In the genomic region with DNA sequence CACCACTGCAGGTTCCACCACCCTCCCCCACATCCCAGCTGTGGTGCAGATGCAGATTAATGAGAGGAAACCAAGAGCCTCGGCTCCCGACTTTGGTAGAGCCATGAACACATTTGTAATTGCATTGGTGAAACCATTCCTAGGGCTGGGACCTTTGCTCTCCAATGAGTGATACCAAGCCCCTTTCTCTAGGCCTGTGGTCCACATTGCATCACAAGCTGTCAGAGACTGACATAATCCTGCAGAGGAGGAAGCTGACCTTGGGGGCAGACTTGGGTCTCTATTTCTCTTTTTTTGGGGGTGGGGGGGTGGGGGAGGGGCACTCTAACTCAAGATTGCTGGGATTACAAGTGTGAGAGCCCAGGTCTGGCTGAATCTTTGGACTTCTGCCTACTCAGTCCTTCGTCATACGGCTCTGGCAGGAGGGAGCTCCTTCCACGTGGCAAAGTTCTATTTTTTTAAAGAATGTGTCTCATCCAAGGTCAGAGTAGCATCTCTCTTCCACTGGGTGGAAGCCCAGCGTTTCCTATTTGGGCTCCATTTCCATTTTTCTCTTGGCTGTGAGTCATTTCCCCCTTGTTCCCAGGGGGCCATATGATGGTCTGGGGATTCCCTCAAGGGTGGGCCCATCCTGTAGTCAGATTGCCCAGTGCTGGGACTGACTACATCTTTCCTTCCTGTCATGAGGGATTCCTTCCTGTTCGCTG, we compare ENCODE assay signal across 12 mouse cellular contexts. TPM values are rescaled to one million over a fixed set of nuclear protein-coding genes. Genes with fewer than 3 reads are reported as not detected.
A peak's percentile ranks its signal among the peaks of the same experiment; 100 is the strongest.
DNase-seq lines count a peak whose midpoint lies in the region; ATAC-seq and TF ChIP-seq lines count a peak whose summit lies in the region.
"Had no signal": no experiment of that assay in that cellular context is flagged by ENCODE, and none has a peak within 500 bp of the region (broad histone marks: within the 10 kb centered on the region; RNA-seq: fewer than 3 reads in every experiment).

No protein-coding gene starts in this region.

- H3K4me3 ChIP-seq in lung, adult 2 months (replicated peaks; ENCODE audit: extremely low read depth, low read depth, low read length) = no peak overlapping the region
- no peak overlapping the region for H3K4me3 ChIP-seq in lung, embryonic 14.5 days (ENCODE audit: low read depth, low read length)
- H3K4me3 ChIP-seq in forebrain, postnatal 0 days (ENCODE audit: low read depth, low read length) = no peak overlapping the region
- H3K4me3 ChIP-seq: heart, embryonic 15.5 days; megakaryocyte, embryonic 14.5 days had no signal

- peaks cover 14% of the 10 kb centered on the region; the same call in 1 of the 2 replicates for H3K36me3 ChIP-seq in lung, embryonic 14.5 days (ENCODE audit: insufficient read depth)
- H3K36me3 ChIP-seq in forebrain, postnatal 0 days (ENCODE audit: insufficient read depth) = no peaks in the 10 kb centered on the region; the same call in 1 of the 2 replicates
- H3K36me3 ChIP-seq: heart, embryonic 15.5 days had no signal

- no peak for ATAC-seq in lung, embryonic 14.5 days (ENCODE audit: insufficient read depth)
- ATAC-seq in forebrain, postnatal 0 days = no peak
- ATAC-seq: Patski had no signal

- H3K4me1 ChIP-seq in lung, adult 2 months (ENCODE audit: control insufficient read depth, insufficient read depth, low read length) = peaks cover 34% of the 10 kb centered on the region
- peaks cover 32% of the 10 kb centered on the region for H3K4me1 ChIP-seq in lung, embryonic 14.5 days (ENCODE audit: insufficient read depth)
- H3K4me1 ChIP-seq in forebrain, postnatal 0 days (ENCODE audit: insufficient read depth) = peaks cover 5% of the 10 kb centered on the region; the same call in 1 of the 2 replicates

- no peak overlapping the region for H3K4me2 ChIP-seq in lung, embryonic 14.5 days
- H3K4me2 ChIP-seq in forebrain, postnatal 0 days (ENCODE audit: low read depth) = no peak overlapping the region
- H3K4me2 ChIP-seq: heart, embryonic 15.5 days had no signal

- intact Hi-C loops in heart, postnatal 36 days (cut with DNase I) = no loop called here

- H3K9ac ChIP-seq in lung, embryonic 14.5 days = no peak overlapping the region
- H3K9ac ChIP-seq in forebrain, postnatal 0 days = no peak overlapping the region
- H3K9ac ChIP-seq: heart, embryonic 15.5 days had no signal

- no peaks in the 10 kb centered on the region for H3K27me3 ChIP-seq in lung, embryonic 14.5 days (ENCODE audit: insufficient read depth, low read length)
- no peaks in the 10 kb centered on the region for H3K27me3 ChIP-seq in forebrain, postnatal 0 days (ENCODE audit: insufficient read depth, low read length)
- H3K27me3 ChIP-seq: heart, embryonic 15.5 days; megakaryocyte, embryonic 14.5 days; Patski had no signal

- no peak for TF ChIP-seq CTCF in lung, adult 2 months (IDR thresholded peaks at IDR 0.05; ENCODE audit: insufficient read depth, low read length)
- TF ChIP-seq CTCF in lung, embryonic 14.5 days (IDR thresholded peaks at IDR 0.05; ENCODE audit: low read depth) = no peak
- no peak for TF ChIP-seq CTCF in forebrain, postnatal 0 days (IDR thresholded peaks at IDR 0.05; ENCODE audit: low read depth)

- WGBS in lung, adult 2 months = 31% methylated on average over 7 of the region's 7 CpGs
- WGBS in lung, embryonic 14.5 days = 29% methylated on average over 7 of the region's 7 CpGs
- WGBS in forebrain, postnatal 0 days = 75% methylated on average over 7 of the region's 7 CpGs

- TF ChIP-seq POLR2A in lung, adult 2 months (IDR thresholded peaks at IDR 0.05; ENCODE audit: borderline replicate concordance, extremely low read depth, low read depth, low read length) = no peak

- H3K9me3 ChIP-seq in lung, embryonic 14.5 days (ENCODE audit: low read depth, low read length) = no peaks in the 10 kb centered on the region
- H3K9me3 ChIP-seq in forebrain, postnatal 0 days (ENCODE audit: low read length) = no peaks in the 10 kb centered on the region
- H3K9me3 ChIP-seq: heart, embryonic 15.5 days had no signal

- peak; percentile 39 to 54 for DNase-seq in lung, adult 18-20 months
- DNase-seq in lung, adult 2 months = no peak
- DNase-seq in heart, postnatal 36 days = peak; percentile 34 to 44
- DNase-seq in lung, embryonic 14.5 days = peak; percentile 68
- DNase-seq in right cerebral cortex, postnatal 25 days = no peak
- no peak for DNase-seq in forebrain, postnatal 0 days
- DNase-seq in thymus, postnatal 4 days = no peak
- no peak for DNase-seq in frontal cortex, postnatal 10 days (ENCODE audit: low spot score in 2 of 2)
- DNase-seq: cerebellum, postnatal 36 days had no signal

- peak overlapping the region; percentile 30; the same call in 1 of the 2 replicates for H3K27ac ChIP-seq in lung, embryonic 14.5 days (ENCODE audit: low read depth)
- no peak overlapping the region for H3K27ac ChIP-seq in forebrain, postnatal 0 days (ENCODE audit: low read depth, low read length)
- H3K27ac ChIP-seq: heart, embryonic 15.5 days had no signal

RNA-seq across cellular contexts. Expression of a gene that starts 52.4 kb away (rescaled TPM):
- polyA plus RNA-seq in lung, adult 2 months (2012; rRNA removed) = 40.1 and 50.7 TPM in 2 replicates
- total RNA-seq in heart, postnatal 36 days (2021) = 1 to 10 TPM; 3.8 to 5.1 TPM
- polyA plus RNA-seq in lung, embryonic 14.5 days (2014; fragmentation: Nextera tagmentation; extraction: Ambion mirVana) = 27.4 and 28.2 TPM in 2 replicates
- 44.8 and 52.9 TPM in 2 replicates for total RNA-seq in forebrain, postnatal 0 days (2014; rRNA removed)
- 23.3 and 53.5 TPM in 2 replicates for polyA plus RNA-seq in forebrain, postnatal 0 days (2015; fragmentation: Nextera tagmentation; extraction: Ambion mirVana)

Comparison
In these comparisons a context has a peak if more than half of its experiments do, and no peak if none do; other contexts are left out.
1. DNase-seq: peak in lung, adult 18-20 months (2 of 2), heart, postnatal 36 days (2 of 2) and lung, embryonic 14.5 days (single experiment); none in lung, adult 2 months (single experiment), right cerebral cortex, postnatal 25 days (single experiment), forebrain, postnatal 0 days (single experiment), thymus, postnatal 4 days (single experiment) and frontal cortex, postnatal 10 days (0 of 2).